Mouse (Mus musculus): ENCODE results near the gene Hdlbp.
A peak's percentile ranks its signal among the peaks of the same experiment; 100 is the strongest.
"Not testable (repeated sequence)": the region's sequence is repeated elsewhere in the genome, so short reads cannot be mapped to it uniquely, and the experiment has no call there.

The Hdlbp gene

GRCm38 (mm10) chr1:93478586-93479475 lies at the start of gene Hdlbp:
Gene Hdlbp (minus strand): TSS chr1:93478815.
- DNase-seq (ENCODE audit: low spot score): peak; percentile 94

GRCm38 (mm10) chr1:93522325-93522724 lies 43.7 kb upstream of the Hdlbp start:
- no peak for DNase-seq (ENCODE audit: low spot score)

GRCm38 (mm10) chr1:93521491-93521890 lies 42.9 kb upstream of the Hdlbp start:
- no peak for DNase-seq (ENCODE audit: low spot score)

- DNase-seq (ENCODE audit: low spot score): no peak
Observed at GRCm38 (mm10) chr1:93513221-93513620, 34.6 kb upstream of the Hdlbp start.

- no peak for DNase-seq (ENCODE audit: low spot score)
Observed at GRCm38 (mm10) chr1:93512351-93512690, 33.7 kb upstream of the Hdlbp start.

GRCm38 (mm10) chr1:93511585-93512350 lies 33.2 kb upstream of the Hdlbp start, which contains the start of gene Farp2:
Gene Farp2 (plus strand): TSS chr1:93512079.
- peak; percentile 70 for DNase-seq (ENCODE audit: low spot score)

- DNase-seq (ENCODE audit: low spot score): not testable (repeated sequence)
Observed at GRCm38 (mm10) chr1:93508576-93508975, 30.0 kb upstream of the Hdlbp start.

- DNase-seq (ENCODE audit: low spot score): no peak
Observed at GRCm38 (mm10) chr1:93506944-93507676, 28.5 kb upstream of the Hdlbp start.

- DNase-seq (ENCODE audit: low spot score): no peak
Observed at GRCm38 (mm10) chr1:93495312-93495711, 16.7 kb upstream of the Hdlbp start.

GRCm38 (mm10) chr1:93486302-93486701 lies 7.7 kb upstream of the Hdlbp start:
- not testable (repeated sequence) for DNase-seq (ENCODE audit: low spot score)

- DNase-seq (ENCODE audit: low spot score): no peak
Observed at GRCm38 (mm10) chr1:93479476-93480083, 965 bp upstream of the Hdlbp start.

- peak; percentile 95 for DNase-seq (ENCODE audit: low spot score)
Observed at GRCm38 (mm10) chr1:93477758-93478585, 643 bp downstream of the Hdlbp start.

GRCm38 (mm10) chr1:93475694-93476093 lies 2.9 kb downstream of the Hdlbp start:
- DNase-seq (ENCODE audit: low spot score): no peak

GRCm38 (mm10) chr1:93468626-93469025 lies 10.0 kb downstream of the Hdlbp start:
- DNase-seq (ENCODE audit: low spot score): no peak

- no peak for DNase-seq (ENCODE audit: low spot score)
Observed at GRCm38 (mm10) chr1:93465746-93466145, 12.9 kb downstream of the Hdlbp start.

GRCm38 (mm10) chr1:93465066-93465465 lies 13.5 kb downstream of the Hdlbp start:
- DNase-seq (ENCODE audit: low spot score): no peak

GRCm38 (mm10) chr1:93459101-93459500 lies 19.5 kb downstream of the Hdlbp start:
- no peak for DNase-seq (ENCODE audit: low spot score)

GRCm38 (mm10) chr1:93458357-93458756 lies 20.3 kb downstream of the Hdlbp start:
- no peak for DNase-seq (ENCODE audit: low spot score)

GRCm38 (mm10) chr1:93453721-93454255 lies 24.8 kb downstream of the Hdlbp start:
- DNase-seq (ENCODE audit: low spot score): no peak

- not testable (repeated sequence) for DNase-seq (ENCODE audit: low spot score)
Observed at GRCm38 (mm10) chr1:93450118-93450517, 28.5 kb downstream of the Hdlbp start.

GRCm38 (mm10) chr1:93445822-93446162 lies 32.8 kb downstream of the Hdlbp start:
- no peak for DNase-seq (ENCODE audit: low spot score)

Measured in layer of hippocampus, adult 9-10 months (tissue).